Mouse (Mus musculus) left cerebral cortex, adult 2 months (tissue): ENCODE results near the gene Zswim5. TPM values are rescaled to one million over a fixed set of nuclear protein-coding genes. Genes with fewer than 3 reads are reported as not detected.

Experiments
- DNase-seq, 2 experiments: peaks; one replicate each; pipeline ENCODE4 v3.0.0; 2021 to 2022; ENCODE audit warnings: low spot score in 2 of 2, mixed read lengths in 1 of 2; ENCODE audit errors: extremely low spot score in 1 of 2
- H3K27ac ChIP-seq: fragments of 200-600 bp; 2 replicates; pipeline ENCODE4 v1.8.1; 2022
- H3K4me3 ChIP-seq: fragments of 200-600 bp; 2 replicates; pipeline ENCODE4 v1.8.1; 2022
- CTCF ChIP-seq: fragments of 200-600 bp; IDR thresholded peaks from 2 replicates; pipeline ENCODE4 v1.8.1; 2022; ENCODE audit warnings: antibody characterized with exemption, mild to moderate bottlenecking, moderate library complexity
- intact Hi-C: fragments of 180-260 bp; cut with DNase I; formaldehyde crosslinking; loops from one replicate; pipeline ENCODE4 v1.15.1; 2025
- total RNA-seq, 2 experiments: library from RNA; stranded (reverse); gene quantifications; 2 replicates each; pipeline ENCODE4 v1.2.3; 2021

Zswim5 gene
- total RNA-seq, 2 experiments from 2014 or later, result 9.3 to 11.0 TPM

DNA sequence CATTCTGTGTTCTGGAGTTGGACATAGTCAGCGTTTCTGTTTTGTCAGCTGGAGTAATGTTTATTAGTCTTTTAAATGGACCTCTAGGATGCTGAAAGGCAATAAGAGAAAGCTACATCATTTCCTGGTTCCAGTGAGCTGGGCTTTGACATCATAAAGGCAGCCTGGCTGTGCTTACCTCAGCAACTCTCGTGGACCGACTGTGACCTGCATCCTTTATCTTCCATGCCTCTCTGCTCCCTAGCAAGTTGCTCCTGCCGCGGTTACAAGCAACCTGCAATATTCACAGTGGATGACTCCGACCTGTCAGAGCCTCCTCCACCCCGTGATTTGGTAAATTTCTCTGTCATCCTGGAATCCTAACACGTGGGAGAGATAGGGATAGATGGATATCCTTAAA lies 15.2 kb upstream of the Zswim5 start:
- intact Hi-C loops, result no loop called here

DNA sequence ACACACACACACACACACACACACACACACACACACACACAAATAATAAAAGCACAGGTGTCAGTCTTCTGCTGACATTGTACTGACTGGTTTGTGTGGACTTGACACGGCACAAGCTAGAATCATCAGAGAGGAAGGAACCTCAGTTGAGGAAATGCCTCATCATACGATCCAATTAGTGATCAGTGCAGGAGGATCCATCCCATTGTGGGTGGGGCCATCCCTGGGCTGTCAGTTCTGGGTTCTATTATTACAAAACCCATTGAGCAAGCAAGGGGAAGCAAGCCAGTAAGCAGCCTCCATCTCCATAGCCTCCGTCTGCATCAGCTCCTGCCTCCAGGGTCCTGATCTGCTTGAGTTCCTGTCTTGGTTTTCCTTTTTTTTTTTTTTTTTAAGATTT lies 7.3 kb upstream of the Zswim5 start:
- no peak for TF ChIP-seq CTCF
- no peak overlapping the region for H3K27ac ChIP-seq
- no peak overlapping the region for H3K4me3 ChIP-seq
- no peak for DNase-seq
- intact Hi-C loops, result no loop called here

More for the DNA sequence above, 15.2 kb upstream of the Zswim5 start:
- no peak for TF ChIP-seq CTCF
- no peak overlapping the region for H3K27ac ChIP-seq
- no peak overlapping the region for H3K4me3 ChIP-seq
- DNase-seq, result no peak

DNA sequence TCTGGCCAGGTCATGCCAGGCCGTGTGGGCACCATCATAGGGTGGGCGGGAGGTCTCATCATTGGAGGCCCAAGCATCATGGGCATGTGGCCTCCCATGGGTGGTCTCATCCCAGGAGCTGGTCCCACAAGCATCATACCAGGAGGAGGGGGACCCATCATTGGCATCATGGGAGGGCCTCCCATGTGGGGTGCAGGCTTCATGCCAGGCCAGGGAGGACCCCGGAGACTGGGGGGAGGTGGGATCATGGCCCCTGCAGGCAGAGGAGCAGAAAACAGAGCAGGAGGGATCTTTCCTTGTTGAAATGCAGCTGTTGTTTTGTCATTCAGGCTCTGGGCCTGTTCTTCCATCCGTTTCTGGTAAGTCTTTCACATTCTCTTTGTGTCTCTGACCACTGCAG lies 2.6 kb upstream of the Zswim5 start:
- Histone ChIP-seq H3K27ac (no peak overlapping the region), H3K4me3 (no peak overlapping the region)
- DNase-seq, result no peak
- no peak for TF ChIP-seq CTCF
- intact Hi-C loops, result no loop called here

DNA sequence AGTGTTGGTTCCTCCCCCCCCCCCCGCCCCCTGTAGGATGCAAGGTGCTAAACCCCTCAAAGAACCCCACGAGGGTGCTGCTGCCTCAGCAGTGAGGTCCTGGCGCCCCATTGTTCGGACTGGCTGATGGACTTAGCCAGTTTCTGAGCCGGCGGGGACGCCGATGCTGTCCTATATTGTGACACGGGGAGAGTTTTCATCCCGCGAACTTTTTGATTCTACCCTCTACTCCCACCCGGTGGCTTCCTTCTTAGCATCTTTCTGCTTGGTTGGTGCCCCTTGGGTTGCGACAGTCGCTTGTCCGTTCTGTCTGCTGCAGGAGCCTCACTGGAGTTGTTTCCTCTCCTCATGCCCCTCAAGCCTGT lies 564 bp upstream of the Zswim5 start:
- Histone ChIP-seq H3K27ac (peak overlapping the region; percentile 79), H3K4me3 (peak overlapping the region; percentile 83)
- intact Hi-C loops, result loop anchor here (2.0 to 5.0 kb wide), 4 partner anchors 49 to 110 kb away; no protein-coding TSS in a partner anchor
- DNase-seq, result peak in 1 of 2 experiments; percentile 26
- peak; percentile 35 for TF ChIP-seq CTCF

GRCm38 (mm10) chr4:116877729-116878321 lies 649 bp downstream of the Zswim5 start:
- intact Hi-C loops, result loop anchor here (2.0 to 5.0 kb wide), 4 partner anchors 51 to 109 kb away; no protein-coding TSS in a partner anchor
- no peak for TF ChIP-seq CTCF
- peak overlapping the region; percentile 83 for H3K4me3 ChIP-seq
- peak in 1 of 2 experiments; percentile 34 for DNase-seq
- peak overlapping the region; percentile 91 for H3K27ac ChIP-seq

- peak overlapping the region; percentile 83 for H3K4me3 ChIP-seq
- TF ChIP-seq CTCF, result no peak
- intact Hi-C loops, result loop anchor here (5.0 kb wide), 3 partner anchors 51 to 84 kb away; no protein-coding TSS in a partner anchor
- DNase-seq, result peak; percentile 15 to 30
- no peak overlapping the region for H3K27ac ChIP-seq
These were observed 1.3 kb downstream of the Zswim5 start for GRCm38 (mm10) chr4:116878491-116878890.

- intact Hi-C loops, result no loop called here
- DNase-seq, result no peak
- TF ChIP-seq CTCF, result no peak
- Histone ChIP-seq H3K4me3 (no peak overlapping the region), H3K27ac (no peak overlapping the region)
These were observed 5.5 kb downstream of the Zswim5 start for GRCm38 (mm10) chr4:116882679-116883078.

DNA sequence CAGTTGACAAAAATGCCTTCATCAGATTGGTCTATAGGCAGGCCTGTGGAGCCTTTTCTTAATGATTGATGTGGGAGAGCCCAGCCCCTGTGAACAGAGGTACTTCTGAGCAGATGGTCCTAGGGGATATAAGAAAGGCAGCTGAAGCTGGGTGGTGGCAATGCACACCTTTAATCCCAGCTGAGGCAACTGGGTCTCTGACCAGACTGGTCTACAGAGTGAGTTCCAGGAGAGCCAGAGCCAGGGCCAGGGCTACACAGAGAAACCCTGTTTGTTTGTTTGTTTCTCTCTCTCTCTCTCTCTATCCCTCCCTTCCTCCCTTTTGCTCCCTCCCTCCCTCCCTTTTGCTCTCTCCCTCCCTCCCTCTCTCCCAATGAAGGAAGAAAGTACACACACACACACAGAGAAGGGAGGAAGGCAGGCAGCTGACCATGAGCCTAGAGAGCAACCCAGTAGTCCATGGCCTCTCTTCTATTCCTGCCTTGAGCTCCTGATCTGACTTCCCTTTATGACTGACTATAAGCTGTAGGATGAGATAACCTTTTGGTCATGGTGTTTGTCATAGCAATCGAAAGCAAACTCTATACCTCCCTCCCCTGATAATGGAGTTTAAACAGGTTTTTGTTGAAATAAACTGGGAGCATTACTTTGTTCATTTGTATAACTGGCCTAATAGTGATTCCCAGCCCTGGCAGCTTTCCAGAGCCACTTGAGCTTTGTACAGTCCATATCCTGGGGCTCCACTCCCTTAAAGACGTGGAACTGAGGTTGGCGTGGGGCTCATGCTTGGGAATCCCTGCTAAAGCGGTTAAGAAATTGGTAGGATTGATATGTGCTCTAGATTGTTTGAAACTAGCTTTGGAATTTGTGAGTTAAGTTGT lies 17.3 kb downstream of the Zswim5 start:
- intact Hi-C loops, result no loop called here
- Histone ChIP-seq H3K4me3 (no peak overlapping the region), H3K27ac (no peak overlapping the region)
- no peak for TF ChIP-seq CTCF
- DNase-seq, result no peak

DNA sequence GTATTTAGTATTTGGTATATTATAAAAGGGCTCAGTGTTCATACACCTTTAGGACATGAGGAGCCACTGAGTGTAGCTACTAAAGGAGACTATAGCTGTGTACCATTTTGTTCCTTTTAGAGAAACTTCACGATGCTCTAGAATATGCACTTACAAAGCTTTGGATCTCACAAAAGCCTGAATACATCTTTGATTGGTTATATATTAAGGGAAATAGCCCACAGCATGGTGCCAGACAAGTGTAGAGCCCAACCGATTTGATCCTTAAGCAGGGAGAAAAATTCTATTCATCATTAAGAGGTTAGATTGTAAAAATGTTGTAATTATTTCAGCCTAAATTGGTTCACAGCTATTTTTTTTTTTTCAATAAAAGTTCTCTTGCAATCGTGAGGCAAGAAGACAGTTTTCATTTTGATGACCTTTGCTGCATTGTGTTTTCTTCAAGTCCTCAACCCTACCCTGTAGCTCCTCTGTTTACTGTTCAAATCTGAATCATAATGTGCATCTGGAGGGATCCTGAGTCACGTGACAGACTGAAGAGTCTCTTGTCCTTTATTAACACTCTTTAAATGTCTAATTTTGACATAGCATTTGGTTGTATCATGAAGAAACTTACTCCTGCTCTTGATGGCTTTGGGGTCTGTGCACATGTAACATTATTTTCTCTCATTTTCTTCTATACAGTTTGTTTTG lies 33.5 kb downstream of the Zswim5 start:
- Histone ChIP-seq H3K4me3 (no peak overlapping the region), H3K27ac (no peak overlapping the region)
- no peak for DNase-seq
- no peak for TF ChIP-seq CTCF
- intact Hi-C loops, result no loop called here

DNA sequence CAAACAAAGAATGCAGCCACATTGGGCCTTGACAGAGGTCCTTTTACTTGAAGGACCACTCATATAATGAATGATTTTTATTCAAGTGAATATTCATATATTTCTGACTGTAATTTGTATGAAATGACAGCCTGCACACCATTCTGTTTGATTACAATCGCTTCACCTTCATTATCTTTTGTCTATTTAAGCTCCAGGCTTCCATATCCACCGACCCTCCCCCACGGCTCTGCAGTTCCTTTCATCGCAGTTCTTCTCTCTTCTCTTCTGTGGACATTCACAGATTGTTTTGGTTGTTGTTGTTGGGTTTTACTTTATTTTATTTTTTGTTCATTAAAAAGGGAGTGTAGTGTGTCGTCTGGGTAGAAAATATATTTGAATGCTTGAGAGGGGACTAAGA lies 34.0 kb downstream of the Zswim5 start:
- no peak overlapping the region for H3K4me3 ChIP-seq
- no peak for TF ChIP-seq CTCF
- no peak overlapping the region for H3K27ac ChIP-seq
- DNase-seq, result no peak
- intact Hi-C loops, result no loop called here

- no peak overlapping the region for H3K27ac ChIP-seq
- no peak overlapping the region for H3K4me3 ChIP-seq
- DNase-seq, result no peak
- no peak for TF ChIP-seq CTCF
- intact Hi-C loops, result no loop called here
These were observed 36.1 kb downstream of the Zswim5 start for GRCm38 (mm10) chr4:116913318-116913717.

- intact Hi-C loops, result no loop called here
- no peak for DNase-seq
- Histone ChIP-seq H3K4me3 (no peak overlapping the region), H3K27ac (peak overlapping the region; percentile 37; the same call in 1 of the 2 replicates)
- TF ChIP-seq CTCF, result no peak
These were observed 51.0 kb downstream of the Zswim5 start for GRCm38 (mm10) chr4:116928006-116928651.
